Mouse (Mus musculus) gonadal fat pad, adult 2 months (tissue): ENCODE results near the gene Scube1. TPM values are rescaled to one million over a fixed set of nuclear protein-coding genes. Genes with fewer than 3 reads are reported as not detected.

Experiments
- DNase-seq: peaks from one replicate; pipeline ENCODE4 v3.0.0-alpha.2; 2012; ENCODE audit warnings: low read depth
- polyA plus RNA-seq: library from polyadenylated mRNA; depleted of rRNA; stranded (reverse); fragments of >200 nt; gene quantifications from 2 replicates; pipeline ENCODE4 v1.2.3, GENCODE M21; 2012

The Scube1 gene
- polyA plus RNA-seq, 1 experiment: 13.9 TPM

DNA sequence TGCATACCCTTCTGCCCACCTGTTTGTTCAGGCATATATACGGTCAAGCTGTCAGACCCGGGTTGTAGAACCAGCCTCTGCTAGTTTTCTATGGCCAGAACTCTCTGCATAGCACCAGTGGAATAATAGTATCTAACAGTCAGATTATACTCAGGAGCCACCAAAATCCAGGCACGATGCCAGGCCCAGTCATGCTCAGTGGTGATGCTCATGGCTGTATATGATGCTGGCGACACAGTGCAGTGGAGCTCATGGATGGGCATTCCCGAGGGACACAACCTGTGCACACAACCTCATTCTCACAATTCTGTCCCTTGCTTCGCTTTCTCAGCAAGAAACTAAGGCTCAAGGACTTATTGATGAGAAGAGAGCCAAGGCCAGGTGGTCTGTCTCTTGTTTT, 58.8 kb downstream of the Scube1 start:
- DNase-seq: no peak

- DNase-seq: no peak
Observed at GRCm38 (mm10) chr15:83664722-83665121, 60.1 kb downstream of the Scube1 start.

- DNase-seq: no peak
Observed at GRCm38 (mm10) chr15:83663066-83663465, 61.8 kb downstream of the Scube1 start.

- DNase-seq: no peak
Observed at GRCm38 (mm10) chr15:83662106-83662505, 62.7 kb downstream of the Scube1 start.

GRCm38 (mm10) chr15:83642518-83642917, 82.3 kb downstream of the Scube1 start:
- no peak for DNase-seq

- DNase-seq: no peak
Observed at GRCm38 (mm10) chr15:83640208-83640607, 84.6 kb downstream of the Scube1 start.

DNA sequence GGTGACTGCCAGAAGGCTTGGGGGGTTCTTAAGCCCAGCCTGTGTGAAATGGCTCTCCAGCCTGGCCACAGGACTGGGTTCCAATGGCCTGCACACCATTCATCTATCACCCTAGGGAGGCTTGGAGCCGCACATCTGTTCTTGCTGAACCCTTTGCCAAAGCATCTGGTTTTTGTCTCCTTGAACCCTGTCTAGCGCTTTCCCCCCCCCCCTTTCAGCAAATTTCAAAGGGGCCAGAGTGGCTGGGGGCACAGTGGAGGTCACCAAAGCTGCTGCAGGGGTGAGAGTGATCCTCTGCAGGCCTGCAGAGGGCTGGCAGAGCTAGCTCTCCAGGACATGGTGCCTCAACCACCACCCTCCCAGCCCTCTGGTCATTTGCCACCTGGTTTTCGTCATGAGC, 85.7 kb downstream of the Scube1 start:
- DNase-seq: no peak

GRCm38 (mm10) chr15:83638196-83638899, 86.5 kb downstream of the Scube1 start:
- no peak for DNase-seq

- DNase-seq: no peak
Observed at GRCm38 (mm10) chr15:83636759-83637158, 88.1 kb downstream of the Scube1 start.

GRCm38 (mm10) chr15:83635251-83635650, 89.6 kb downstream of the Scube1 start:
- no peak for DNase-seq

DNA sequence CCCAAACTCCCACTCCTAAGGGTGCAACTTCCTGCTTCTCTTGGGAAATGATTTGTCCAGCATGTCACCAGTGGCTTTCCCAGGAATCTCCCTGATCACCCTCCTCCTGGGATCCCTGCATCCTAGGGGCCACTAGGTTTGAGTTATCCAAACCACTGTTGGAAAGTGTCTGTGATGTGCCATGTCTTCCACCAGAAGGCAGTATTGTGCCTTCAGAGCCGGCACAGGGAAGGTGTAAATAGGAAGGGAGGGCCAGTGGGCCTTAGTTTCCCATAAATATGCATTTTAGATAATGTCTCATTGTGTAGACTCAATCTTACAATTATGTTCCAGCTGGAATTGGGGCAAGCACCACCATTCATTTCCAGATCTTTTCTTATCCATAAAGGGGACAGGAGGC, 90.7 kb downstream of the Scube1 start:
- no peak for DNase-seq

DNA sequence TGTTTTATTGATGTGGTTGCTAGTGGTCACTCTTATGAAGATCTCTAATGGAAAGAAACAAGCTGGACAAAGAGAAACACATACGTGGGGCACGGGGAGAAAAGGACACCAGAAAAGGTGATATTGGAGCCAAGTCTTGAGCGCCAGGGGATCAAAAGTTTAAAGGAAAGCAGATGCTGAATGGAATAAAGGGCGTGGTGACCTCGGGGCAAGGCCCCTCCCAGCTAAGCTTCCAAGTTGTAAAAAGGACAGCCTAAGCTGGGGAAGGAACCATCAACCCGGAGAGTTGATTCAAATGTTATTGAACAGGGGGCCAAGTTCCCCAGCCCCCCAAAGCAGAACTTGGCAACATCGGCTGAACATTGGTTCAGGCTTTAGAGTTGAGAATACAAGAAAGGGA, 93.8 kb downstream of the Scube1 start:
- DNase-seq: no peak

GRCm38 (mm10) chr15:83629716-83630115, 95.1 kb downstream of the Scube1 start:
- DNase-seq: no peak

GRCm38 (mm10) chr15:83626142-83626645, 98.6 kb downstream of the Scube1 start:
- no peak for DNase-seq

GRCm38 (mm10) chr15:83615245-83615644, 109.6 kb downstream of the Scube1 start:
- DNase-seq: no peak

DNA sequence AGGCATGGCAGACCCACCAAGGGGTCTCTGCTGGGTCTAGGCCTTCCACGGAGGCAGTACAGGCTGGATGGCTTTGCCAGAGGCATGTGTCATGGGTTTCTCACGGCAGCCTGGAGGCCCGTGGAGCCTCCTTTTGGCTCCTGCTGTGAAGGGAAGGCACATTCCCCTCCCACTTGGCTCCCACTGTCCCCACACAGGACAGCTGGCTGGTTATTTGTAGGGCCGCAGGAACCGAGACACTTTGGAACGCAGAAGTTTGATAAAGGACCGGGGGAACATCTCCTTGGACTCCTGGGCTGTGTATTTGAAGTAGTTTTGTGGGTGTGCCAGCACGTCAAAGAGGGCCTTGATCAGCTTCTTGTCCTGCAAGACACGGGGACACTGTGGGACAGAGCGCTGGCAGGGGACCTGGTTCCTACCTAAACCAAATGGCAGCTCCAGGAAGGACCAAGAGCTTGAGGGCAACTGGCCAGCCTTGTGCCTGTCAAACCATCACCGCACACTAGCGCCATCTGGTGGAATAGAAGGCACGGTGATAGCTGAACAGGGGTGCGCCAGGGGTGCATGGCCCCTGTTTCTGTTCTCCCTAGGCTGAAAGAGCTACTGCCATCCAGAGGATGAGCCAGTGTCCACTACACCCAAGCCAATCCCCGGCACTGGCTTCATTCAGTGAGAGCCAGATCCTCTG, 117.6 kb downstream of the Scube1 start:
- DNase-seq: no peak

DNA sequence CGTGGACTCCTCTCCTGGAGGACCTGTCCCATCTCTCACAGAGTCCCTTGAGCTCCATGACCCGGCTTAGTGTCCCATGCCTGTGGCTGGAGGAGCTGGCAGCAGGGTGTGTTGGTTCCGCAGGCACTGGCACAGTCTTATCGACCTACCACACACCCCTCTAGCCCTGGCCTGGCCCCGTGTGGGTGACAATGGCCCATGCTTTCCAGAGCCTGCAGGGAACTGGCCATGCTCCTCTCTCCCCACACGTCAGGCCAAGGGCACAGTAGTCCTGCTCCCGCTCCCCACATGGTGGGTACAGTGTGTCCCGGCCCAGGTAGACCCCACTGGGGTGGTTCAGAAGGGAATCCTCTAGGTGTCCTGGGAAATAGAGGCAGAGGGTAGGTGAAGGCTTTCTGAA, 118.1 kb downstream of the Scube1 start:
- DNase-seq: no peak

GRCm38 (mm10) chr15:83606216-83606615, 118.6 kb downstream of the Scube1 start:
- no peak for DNase-seq

GRCm38 (mm10) chr15:83603426-83603825, 121.4 kb downstream of the Scube1 start:
- DNase-seq: no peak

GRCm38 (mm10) chr15:83603046-83603396, 121.8 kb downstream of the Scube1 start:
- DNase-seq: no peak

DNA sequence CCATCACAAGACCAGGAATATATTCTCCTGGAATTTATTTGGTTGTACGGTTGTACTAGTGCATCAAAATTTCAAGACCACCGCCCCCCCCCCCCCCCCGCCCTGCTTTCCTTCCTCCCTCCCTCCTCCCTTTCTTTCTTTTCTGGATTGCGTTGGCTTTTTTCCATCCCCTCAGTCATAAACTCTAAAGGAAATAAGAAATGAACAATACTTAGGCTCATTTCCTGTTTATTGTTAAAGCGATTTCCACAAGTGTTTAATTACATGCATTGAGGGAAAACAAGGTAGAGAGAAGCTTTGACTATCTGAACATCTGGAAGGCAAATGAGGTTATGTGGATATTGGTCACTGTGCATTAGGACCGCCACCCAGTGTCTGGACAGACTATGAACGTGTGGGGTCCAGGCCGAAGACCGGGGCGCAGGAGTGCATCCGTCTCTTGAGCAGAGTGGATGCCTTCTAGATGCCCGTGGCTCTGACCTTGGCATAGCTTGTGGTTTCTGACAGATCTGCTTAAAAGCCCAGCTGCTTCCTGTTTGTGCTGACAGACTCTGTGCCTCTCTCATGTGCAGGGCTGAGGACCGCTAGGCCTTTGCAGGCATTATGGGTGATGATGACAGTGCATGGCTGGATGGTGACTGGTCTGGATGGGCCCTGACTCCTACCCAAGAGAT, 122.3 kb downstream of the Scube1 start:
- no peak for DNase-seq

GRCm38 (mm10) chr15:83601185-83601584, 123.6 kb downstream of the Scube1 start:
- no peak for DNase-seq

GRCm38 (mm10) chr15:83596833-83597232, 128.0 kb downstream of the Scube1 start:
- DNase-seq: no peak
